Mouse (Mus musculus): ENCODE data around the gene Clk4.

Gene Clk4

DNA sequence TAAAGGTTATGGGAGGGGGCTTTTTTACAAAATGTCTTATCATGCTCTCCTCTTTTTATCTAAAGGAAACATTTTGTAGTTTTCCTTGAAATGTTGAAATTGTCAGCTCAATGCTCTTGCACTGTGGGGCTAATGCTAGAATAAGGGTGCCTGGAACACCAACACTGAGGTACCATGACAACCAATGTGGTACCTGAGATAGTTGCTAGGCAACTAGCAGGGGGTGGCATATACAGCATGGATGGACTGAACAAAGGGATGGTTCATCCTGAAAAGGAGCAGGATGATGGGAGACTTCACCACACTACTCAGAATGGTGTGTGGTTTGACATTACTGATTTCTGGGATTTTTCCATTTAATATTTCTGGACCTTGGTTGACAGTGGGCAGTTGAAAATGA, 59.1 kb downstream of the Clk4 start:
- Histone ChIP-seq H3K9me3 (ENCODE audit: low read length) (peaks cover 11% of the 10 kb centered on the region), H3K27me3 (ENCODE audit: insufficient read depth, low read length) (no peaks in the 10 kb centered on the region), H3K4me1 (replicated peaks; ENCODE audit: low read depth, low read length) (peaks cover 8% of the 10 kb centered on the region; the same call in 1 of the 2 replicates), H3K4me3 (replicated peaks; ENCODE audit: low read length) (no peak overlapping the region), H3K36me3 (ENCODE audit: insufficient read depth, low read length) (no peaks in the 10 kb centered on the region)
- no peak for TF ChIP-seq NANOG (IDR thresholded peaks at IDR 0.05; ENCODE audit: borderline replicate concordance, low read length)
- no peak for TF ChIP-seq CTCF (conservative IDR thresholded peaks at IDR 0.05; ENCODE audit: low read length)
- no peak for TF ChIP-seq POU5F1 (IDR thresholded peaks at IDR 0.05; ENCODE audit: borderline replicate concordance, low read length)

DNA sequence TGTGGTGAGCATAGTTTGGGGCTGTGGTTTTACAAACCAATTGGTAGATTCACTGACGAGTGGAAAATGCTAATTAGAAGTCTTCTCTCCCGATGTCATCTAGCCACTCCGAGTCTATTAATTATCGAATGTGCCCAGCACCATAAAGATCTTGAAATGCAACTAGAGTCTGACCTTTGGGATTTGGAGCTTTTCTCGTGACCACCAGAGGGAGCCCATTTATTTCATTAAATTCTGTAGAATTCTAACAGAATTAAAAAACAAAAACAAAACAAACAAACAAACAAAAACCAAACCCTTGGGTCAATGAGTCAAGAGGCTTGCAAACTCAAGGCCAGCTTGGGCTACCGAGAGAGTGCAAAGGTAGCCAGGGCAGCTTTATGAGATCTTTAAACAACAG, 65.4 kb downstream of the Clk4 start:
- Histone ChIP-seq H3K4me1 (replicated peaks; ENCODE audit: low read depth, low read length) (no peaks in the 10 kb centered on the region), H3K36me3 (ENCODE audit: insufficient read depth, low read length) (no peaks in the 10 kb centered on the region), H3K9me3 (ENCODE audit: low read length) (no peaks in the 10 kb centered on the region), H3K27me3 (ENCODE audit: insufficient read depth, low read length) (no peaks in the 10 kb centered on the region), H3K4me3 (replicated peaks; ENCODE audit: low read length) (no peak overlapping the region)
- TF ChIP-seq NANOG (IDR thresholded peaks at IDR 0.05; ENCODE audit: borderline replicate concordance, low read length): no peak
- no peak for TF ChIP-seq POU5F1 (IDR thresholded peaks at IDR 0.05; ENCODE audit: borderline replicate concordance, low read length)
- peak; percentile 18; the same call in 1 of the 2 replicates for TF ChIP-seq CTCF (conservative IDR thresholded peaks at IDR 0.05; ENCODE audit: low read length)

DNA sequence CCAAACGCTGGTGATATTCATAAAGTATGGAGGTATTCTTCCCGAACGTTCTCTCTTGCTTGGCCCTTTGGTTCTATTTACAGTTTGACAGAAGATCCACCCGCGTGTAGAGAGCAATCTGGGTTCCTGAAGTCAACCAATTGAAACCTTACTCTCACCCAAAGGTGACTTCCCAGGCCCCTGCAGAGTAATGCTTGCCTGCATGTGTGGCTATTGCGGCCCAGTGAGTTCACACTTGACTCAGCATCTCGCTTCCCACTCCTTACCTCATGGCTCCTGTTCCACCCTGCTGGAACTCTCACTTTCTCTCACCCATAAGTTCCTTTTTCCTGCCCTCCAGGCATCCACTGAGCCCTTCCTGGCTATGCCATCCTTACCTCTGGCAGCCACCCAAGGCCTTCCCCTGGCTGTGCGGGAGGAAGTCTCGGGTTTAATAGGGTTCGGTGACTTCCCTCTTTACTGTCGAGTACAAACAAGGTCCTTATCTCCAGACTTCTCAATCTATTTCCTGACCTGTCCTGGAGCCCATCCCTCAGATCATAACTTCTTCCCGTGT, 66.9 kb downstream of the Clk4 start:
- Histone ChIP-seq H3K4me1 (replicated peaks; ENCODE audit: low read depth, low read length) (no peaks in the 10 kb centered on the region), H3K27me3 (ENCODE audit: insufficient read depth, low read length) (no peaks in the 10 kb centered on the region), H3K4me3 (replicated peaks; ENCODE audit: low read length) (no peak overlapping the region), H3K9me3 (ENCODE audit: low read length) (no peaks in the 10 kb centered on the region), H3K36me3 (ENCODE audit: insufficient read depth, low read length) (no peaks in the 10 kb centered on the region)
- TF ChIP-seq NANOG (IDR thresholded peaks at IDR 0.05; ENCODE audit: borderline replicate concordance, low read length) (no peak), CTCF (conservative IDR thresholded peaks at IDR 0.05; ENCODE audit: low read length) (no peak), POU5F1 (IDR thresholded peaks at IDR 0.05; ENCODE audit: borderline replicate concordance, low read length) (no peak)

DNA sequence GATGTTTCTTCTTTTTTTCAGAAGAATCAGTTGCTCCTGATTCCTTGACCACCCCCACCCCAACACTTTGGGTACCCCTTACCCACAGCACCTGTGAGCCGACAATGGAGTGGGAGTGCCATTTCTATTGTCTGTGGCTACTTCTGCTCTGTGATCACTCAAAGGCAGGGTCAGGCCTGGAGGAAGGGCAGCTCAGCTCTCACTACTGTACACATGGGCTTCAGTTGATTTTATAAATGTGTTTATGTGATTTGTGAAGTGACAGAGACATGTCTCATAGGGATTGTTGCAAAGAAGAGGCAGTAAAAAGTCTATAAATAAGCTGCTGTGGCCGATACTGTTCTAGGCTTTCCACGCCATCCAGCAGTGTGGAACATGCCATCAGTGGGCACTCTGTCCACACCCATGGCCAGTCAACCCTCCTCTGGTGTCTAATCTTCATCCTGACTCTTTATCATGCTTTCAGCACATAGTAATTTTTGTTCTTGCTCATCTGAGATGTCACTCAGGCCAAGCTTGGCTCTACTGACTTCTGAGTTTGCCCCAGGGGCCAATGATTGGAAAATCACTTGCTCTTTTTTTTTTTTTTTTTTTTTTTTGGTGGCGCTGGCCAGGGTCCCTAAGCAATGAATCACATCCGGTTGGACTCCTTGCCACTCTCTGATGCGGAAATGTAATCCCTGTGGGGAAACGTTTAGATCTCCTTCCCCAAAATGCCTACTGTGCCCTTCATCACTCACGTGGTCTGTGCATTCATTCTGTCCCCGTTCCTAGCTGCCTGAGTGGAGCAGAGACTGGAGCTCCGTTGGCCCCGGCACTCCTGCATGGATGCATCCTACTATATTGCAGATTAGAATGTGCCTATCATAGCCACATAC, 68.5 kb downstream of the Clk4 start:
- TF ChIP-seq NANOG (IDR thresholded peaks at IDR 0.05; ENCODE audit: borderline replicate concordance, low read length): no peak
- no peak for TF ChIP-seq CTCF (conservative IDR thresholded peaks at IDR 0.05; ENCODE audit: low read length)
- TF ChIP-seq POU5F1 (IDR thresholded peaks at IDR 0.05; ENCODE audit: borderline replicate concordance, low read length): no peak
- H3K4me3 ChIP-seq (replicated peaks; ENCODE audit: low read length): no peak overlapping the region
- H3K36me3 ChIP-seq (ENCODE audit: insufficient read depth, low read length): no peaks in the 10 kb centered on the region
- H3K4me1 ChIP-seq (replicated peaks; ENCODE audit: low read depth, low read length): no peaks in the 10 kb centered on the region
- no peaks in the 10 kb centered on the region for H3K27me3 ChIP-seq (ENCODE audit: insufficient read depth, low read length)
- no peaks in the 10 kb centered on the region for H3K9me3 ChIP-seq (ENCODE audit: low read length)

Data from E14TG2a.4 (cell line).